ENCODE assay signal across 19 mouse cellular contexts in genomic region chr2:19142586-19142985, GRCm38 (mm10). TPM values are rescaled to one million over a fixed set of nuclear protein-coding genes. Genes with fewer than 3 reads are reported as not detected.
A peak's percentile ranks its signal among the peaks of the same experiment; 100 is the strongest.
DNase-seq lines count a peak whose midpoint lies in the region; ATAC-seq lines count a peak whose summit lies in the region.
"Had no signal": no experiment of that assay in that cellular context is flagged by ENCODE, and none has a peak within 500 bp of the region (broad histone marks: within the 10 kb centered on the region; RNA-seq: fewer than 3 reads in every experiment).

No protein-coding gene starts in this region.

- H3K27me3 ChIP-seq in heart, embryonic 16.5 days (ENCODE audit: control insufficient read depth, insufficient read depth, low read length): no peaks in the 10 kb centered on the region
- H3K27me3 ChIP-seq: heart, embryonic 15.5 days; hindbrain, embryonic 13.5 days; liver, embryonic 15.5 days had no signal

- intact Hi-C loops in heart, postnatal 25 days (cut with DNase I): no loop called here

- 30% methylated on average over 2 of the region's 2 CpGs for WGBS in heart, embryonic 16.5 days

- H3K4me3 ChIP-seq in heart, embryonic 16.5 days (ENCODE audit: low read length): no peak overlapping the region
- H3K4me3 ChIP-seq: heart, embryonic 15.5 days; hindbrain, embryonic 13.5 days; layer of hippocampus, adult 2 months; liver, embryonic 15.5 days; midbrain, embryonic 10.5 days had no signal

- H3K9me3 ChIP-seq in heart, embryonic 16.5 days (replicated peaks; ENCODE audit: control insufficient read depth, low read length): no peaks in the 10 kb centered on the region
- H3K9me3 ChIP-seq: heart, embryonic 15.5 days; hindbrain, embryonic 13.5 days; liver, embryonic 15.5 days; midbrain, embryonic 10.5 days had no signal

- H3K4me2 ChIP-seq in heart, embryonic 16.5 days (ENCODE audit: low read depth, low read length): no peak overlapping the region
- H3K4me2 ChIP-seq: heart, embryonic 15.5 days; hindbrain, embryonic 13.5 days; liver, embryonic 15.5 days had no signal

- H3K9ac ChIP-seq in heart, embryonic 16.5 days (ENCODE audit: low read length): no peak overlapping the region
- H3K9ac ChIP-seq: heart, embryonic 15.5 days; hindbrain, embryonic 13.5 days; liver, embryonic 15.5 days had no signal

- DNase-seq in heart, postnatal 25 days (ENCODE audit: low spot score): no peak
- peak; percentile 16 for DNase-seq in ovary, postnatal 36 days (ENCODE audit: low spot score)
- no peak for DNase-seq in ovary, postnatal 10 days (ENCODE audit: low spot score)
- DNase-seq in kidney, postnatal 10 days: peak; percentile 22
- DNase-seq in left cerebral cortex, adult 8-10 months (ENCODE audit: low spot score in 2 of 2): no peak
- DNase-seq: B cell, adult 2 months; cerebellum, adult 18-20 months; layer of hippocampus, postnatal 36 days; thymus, postnatal 4 days had no signal

- peaks cover 23% of the 10 kb centered on the region for H3K4me1 ChIP-seq in heart, embryonic 16.5 days (ENCODE audit: control insufficient read depth, insufficient read depth, low read length)
- H3K4me1 ChIP-seq: liver, embryonic 15.5 days; midbrain, embryonic 10.5 days had no signal

- H3K27ac ChIP-seq in heart, embryonic 16.5 days (ENCODE audit: low read length): peak overlapping the region; percentile 19; the same call in 1 of the 2 replicates
- H3K27ac ChIP-seq: heart, embryonic 15.5 days; hindbrain, embryonic 13.5 days; layer of hippocampus, adult 2 months; liver, embryonic 15.5 days; macrophage; midbrain, embryonic 10.5 days had no signal

- no peaks in the 10 kb centered on the region for H3K36me3 ChIP-seq in heart, embryonic 16.5 days (ENCODE audit: control insufficient read depth, insufficient read depth)
- H3K36me3 ChIP-seq: heart, embryonic 15.5 days; hindbrain, embryonic 13.5 days; liver, embryonic 15.5 days; midbrain, embryonic 10.5 days had no signal

- ATAC-seq in heart, embryonic 16.5 days (replicated peaks; ENCODE audit: extremely low read depth, insufficient read depth, low FRiP score): no peak
- no peak for ATAC-seq in erythroid progenitor cell, adult 5-6 weeks (replicated peaks; ENCODE audit: low FRiP score, poor library complexity, severe bottlenecking)
- ATAC-seq: inflammation-experienced regulatory T-cells, adult 6 months had no signal

RNA-seq across cellular contexts. Expression of gene Armc3, which starts 56.5 kb away (rescaled TPM):
- 0.45 and 0.49 TPM in 2 replicates for polyA plus RNA-seq in heart, embryonic 16.5 days (2015; fragmentation: Nextera tagmentation; extraction: Ambion mirVana)
- total RNA-seq in heart, postnatal 25 days (2021): not detected
- total RNA-seq in left cerebral cortex, adult 8-10 months (2022): 1 to 10 TPM in 1 of 4 experiments, under 1 TPM in 3; 0.34 to 1.1 (median 0.64) TPM
- total RNA-seq in erythroid progenitor cell, adult 5-6 weeks (2015; ENCODE audit: low replicate concordance): not detected in 2 replicates
- not detected in 2 replicates for total RNA-seq in erythroid progenitor cell, adult 5-6 weeks (2017; ENCODE audit: low replicate concordance)
- total RNA-seq: gastrocnemius, adult 18-20 months had no signal

Comparison
In these comparisons a context has a peak if more than half of its experiments do, and no peak if none do; other contexts are left out.
1. DNase-seq: peak in ovary, postnatal 36 days (single experiment) and kidney, postnatal 10 days (single experiment); none in heart, postnatal 25 days (single experiment), ovary, postnatal 10 days (single experiment) and left cerebral cortex, adult 8-10 months (0 of 2).